Mouse (Mus musculus) adrenal gland, postnatal 10 days (tissue): ENCODE results near the gene Eif4a1. TPM values are rescaled to one million over a fixed set of nuclear protein-coding genes. Genes with fewer than 3 reads are reported as not detected.
"Not testable (repeated sequence)": the region's sequence is repeated elsewhere in the genome, so short reads cannot be mapped to it uniquely, and the experiment has no call there.

Source experiments
- DNase-seq: peaks from one replicate; pipeline ENCODE4 v3.0.0; 2021; ENCODE audit warnings: mixed read lengths
- microRNA-seq: library from miRNA; unstranded; fragments of <30 nt; microRNA quantifications from one replicate; pipeline ENCODE4 v1.2.0, GENCODE M21; 2021
- total RNA-seq, 2 experiments: library from RNA; stranded (reverse); gene quantifications; 2 replicates each; pipeline ENCODE4 v1.2.3; 2021

The Eif4a1 gene
- total RNA-seq, 2 experiments from 2014 or later, result 598 to 631 TPM

GRCm38 (mm10) chr11:69633128-69633866 is 38.9 kb downstream of the Eif4a1 start:
- no peak for DNase-seq

GRCm38 (mm10) chr11:69632284-69633089 is 39.7 kb downstream of the Eif4a1 start, which contains the start of gene Fxr2:
Gene Fxr2 (plus strand): TSS chr11:69632990.
- peak; percentile 100 for DNase-seq

GRCm38 (mm10) chr11:69629802-69630201 is 42.4 kb downstream of the Eif4a1 start:
- no peak for DNase-seq

- DNase-seq, result peak; percentile 86
Observed at GRCm38 (mm10) chr11:69628286-69628685, 43.9 kb downstream of the Eif4a1 start.

GRCm38 (mm10) chr11:69624339-69624738 is 47.9 kb downstream of the Eif4a1 start:
- DNase-seq, result not testable (repeated sequence)

GRCm38 (mm10) chr11:69623006-69623405 is 49.2 kb downstream of the Eif4a1 start:
- DNase-seq, result no peak

GRCm38 (mm10) chr11:69622406-69622805 is 49.8 kb downstream of the Eif4a1 start:
- DNase-seq, result no peak

GRCm38 (mm10) chr11:69621571-69622268 is 50.5 kb downstream of the Eif4a1 start, which contains the start of gene Sat2:
Gene Sat2 (plus strand): TSS chr11:69622024.
- DNase-seq, result peak; percentile 74

- DNase-seq, result no peak
Observed at GRCm38 (mm10) chr11:69620394-69621081, 51.7 kb downstream of the Eif4a1 start.

- no peak for DNase-seq
Observed at GRCm38 (mm10) chr11:69617805-69618204, 54.4 kb downstream of the Eif4a1 start, which contains the start of gene Shbg. Gene Shbg (minus strand): TSS chr11:69617905.

Small RNA genes within 50 kb of the gene (microRNA-seq; reads per million reads assigned to microRNA genes)
- gene Mir1934, result 7.8 reads per million, percentile 10 among the genes with 10 or more reads in this experiment
- gene Mir467f, result not detected

Other genes with a start within 250 kb of the Eif4a1 start
- under 1 TPM; 0.30 TPM for gene Dnah2, start 123.3 kb downstream of the Eif4a1 start, total RNA-seq
- gene Efnb3, start 112.2 kb downstream of the Eif4a1 start, total RNA-seq, result 1 to 10 TPM; 2.2 to 3.8 TPM
- gene Wrap53, start 92.2 kb downstream of the Eif4a1 start, total RNA-seq, result 10 to 100 TPM in 1 of 2 experiments, 1 to 10 TPM in 1; 8.1 to 12.5 TPM
- 10 to 100 TPM; 59.9 to 75.9 TPM for gene Trp53, start 92.1 kb downstream of the Eif4a1 start, total RNA-seq
- gene Atp1b2, start 66.5 kb downstream of the Eif4a1 start, total RNA-seq, result 10 to 100 TPM; 38.6 to 52.9 TPM
- gene Shbg, start 54.5 kb downstream of the Eif4a1 start, total RNA-seq, result under 1 TPM; 0.27 to 0.36 TPM
- 10 to 100 TPM in 1 of 2 experiments, 1 to 10 TPM in 1; 9.2 to 10.1 TPM for gene Sat2, start 50.4 kb downstream of the Eif4a1 start, total RNA-seq
- gene Fxr2, start 39.4 kb downstream of the Eif4a1 start, total RNA-seq, result 10 to 100 TPM; 61.9 to 80.2 TPM
- not detected for gene Sox15, start 17.1 kb downstream of the Eif4a1 start, total RNA-seq
- 100 to 1,000 TPM; 114 to 116 TPM for gene Mpdu1, start 9.8 kb downstream of the Eif4a1 start, total RNA-seq
- gene Cd68, start 6.3 kb downstream of the Eif4a1 start, total RNA-seq, result 10 to 100 TPM in 1 of 2 experiments, 1 to 10 TPM in 1; 9.8 to 12.0 TPM
- gene Senp3, start 9.7 kb upstream of the Eif4a1 start, total RNA-seq, result 10 to 100 TPM; 62.6 to 76.3 TPM
- 1 to 10 TPM; 2.0 to 5.0 TPM for gene Tnfsf13, start 13.4 kb upstream of the Eif4a1 start, total RNA-seq
- gene Tnfsf12, start 23.4 kb upstream of the Eif4a1 start, total RNA-seq, result 10 to 100 TPM; 18.1 to 19.2 TPM
- 1 to 10 TPM; 4.2 to 5.1 TPM for gene Tnfsfm13, start 23.7 kb upstream of the Eif4a1 start, total RNA-seq
- gene Polr2a, start 86.2 kb upstream of the Eif4a1 start, total RNA-seq, result 10 to 100 TPM; 53.9 to 67.5 TPM
- gene Slc35g3, start 89.5 kb upstream of the Eif4a1 start, total RNA-seq, result not detected
- gene Zbtb4, start 93.5 kb upstream of the Eif4a1 start, total RNA-seq, result 10 to 100 TPM; 35.5 to 41.2 TPM
- 1 to 10 TPM; 2.3 to 7.9 TPM for gene Chrnb1, start 123.5 kb upstream of the Eif4a1 start, total RNA-seq
- gene Fgf11, start 129.4 kb upstream of the Eif4a1 start, total RNA-seq, result 1 to 10 TPM; 2.4 to 3.8 TPM
- 1 to 10 TPM; 1.0 TPM for gene Tmem102, start 133.2 kb upstream of the Eif4a1 start, total RNA-seq
- not detected for gene Gm39566, start 142.9 kb upstream of the Eif4a1 start, total RNA-seq
- not detected for gene Spem2, start 146.0 kb upstream of the Eif4a1 start, total RNA-seq
- not detected for gene Spem1, start 149.8 kb upstream of the Eif4a1 start, total RNA-seq
- gene Nlgn2, start 165.4 kb upstream of the Eif4a1 start, total RNA-seq, result 10 to 100 TPM; 17.3 to 23.5 TPM
- gene Tmem256, start 166.1 kb upstream of the Eif4a1 start, total RNA-seq, result 100 to 1,000 TPM; 137 to 145 TPM
- gene Plscr3, start 174.0 kb upstream of the Eif4a1 start, total RNA-seq, result 10 to 100 TPM; 49.2 to 59.2 TPM
- under 1 TPM; 0.12 to 0.24 TPM for gene Tnk1, start 186.3 kb upstream of the Eif4a1 start, total RNA-seq
- gene Tmem95, start 205.6 kb upstream of the Eif4a1 start, total RNA-seq, result not detected
- gene Kctd11, start 209.0 kb upstream of the Eif4a1 start, total RNA-seq, result 1 to 10 TPM; 4.1 to 4.2 TPM
- 1 to 10 TPM; 4.3 to 4.7 TPM for gene Acap1, start 223.1 kb upstream of the Eif4a1 start, total RNA-seq
- 1 to 10 TPM; 3.1 to 3.2 TPM for gene 2810408A11Rik, start 228.6 kb upstream of the Eif4a1 start, total RNA-seq
- 10 to 100 TPM; 33.6 to 48.1 TPM for gene Neurl4, start 228.6 kb upstream of the Eif4a1 start, total RNA-seq
- gene Gps2, start 241.5 kb upstream of the Eif4a1 start, total RNA-seq, result 10 to 100 TPM; 42.3 to 43.1 TPM
- 100 to 1,000 TPM; 578 to 644 TPM for gene Eif5a, start 249.5 kb upstream of the Eif4a1 start, total RNA-seq